Mouse (Mus musculus) E14TG2a.4 (cell line): ENCODE results near the gene Stx1b.

Source experiments
- CTCF ChIP-seq: conservative IDR thresholded peaks from 2 replicates; pipeline ENCODE4 v1.5.1; 2014; ENCODE audit warnings: low read length
- NANOG ChIP-seq: IDR thresholded peaks from 2 replicates; pipeline ENCODE4 v1.6.1; 2014; ENCODE audit warnings: borderline replicate concordance, low read length, mixed read lengths
- POU5F1 ChIP-seq: IDR thresholded peaks from 2 replicates; pipeline ENCODE4 v1.6.1; 2014; ENCODE audit warnings: low read length, borderline replicate concordance

DNA sequence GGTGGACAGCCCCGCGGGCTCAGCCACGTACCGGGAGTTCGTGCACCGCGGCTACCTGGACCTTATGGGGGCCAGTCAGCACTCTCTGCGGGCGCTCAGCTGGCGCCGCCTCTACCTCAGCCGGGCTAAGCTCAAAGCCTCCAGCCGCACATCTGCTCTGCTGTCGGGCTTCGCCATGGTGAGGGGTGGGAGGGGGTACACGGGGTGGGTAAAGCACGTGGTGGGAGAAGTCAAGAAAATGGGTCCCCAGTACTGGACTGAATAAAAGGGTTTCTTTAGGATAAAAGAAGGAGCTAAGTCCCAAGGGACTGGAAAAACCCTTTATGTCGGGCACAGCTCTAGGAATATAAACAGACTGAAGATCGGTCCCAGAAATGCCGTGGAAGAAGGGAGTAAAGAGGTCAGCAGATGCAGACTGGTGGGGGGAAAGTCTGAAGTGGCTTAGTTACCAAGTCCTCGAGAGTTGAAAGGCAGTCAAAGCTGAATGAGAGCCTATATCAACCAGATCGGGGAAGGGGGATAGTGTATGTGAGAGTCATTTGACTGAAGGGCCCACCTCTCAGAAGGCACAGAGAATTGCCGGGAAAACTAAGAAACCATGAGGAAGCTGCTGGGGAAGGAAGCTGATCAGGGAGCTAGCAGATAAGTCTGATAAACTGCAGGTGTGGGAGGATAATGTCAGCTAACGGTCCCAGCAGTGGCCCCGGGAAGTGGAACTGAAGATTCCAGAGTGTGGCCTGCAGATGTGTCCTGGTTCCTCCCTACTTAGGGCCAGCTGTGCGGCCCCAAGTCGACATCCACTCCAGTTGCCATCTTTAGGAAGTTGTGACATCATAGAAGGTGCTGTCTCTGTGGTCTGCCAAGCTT is 54.1 kb downstream of the Stx1b start:
- no peak for TF ChIP-seq CTCF
- TF ChIP-seq NANOG, result no peak
- no peak for TF ChIP-seq POU5F1
